Mouse (Mus musculus): ENCODE results near the gene Jak3.

Jak3 gene

GRCm38 (mm10) chr8:71719928-71720457, 43.9 kb downstream of the Jak3 start:
- in situ Hi-C loops (cut with MboI, MseI), result no loop called here

DNA sequence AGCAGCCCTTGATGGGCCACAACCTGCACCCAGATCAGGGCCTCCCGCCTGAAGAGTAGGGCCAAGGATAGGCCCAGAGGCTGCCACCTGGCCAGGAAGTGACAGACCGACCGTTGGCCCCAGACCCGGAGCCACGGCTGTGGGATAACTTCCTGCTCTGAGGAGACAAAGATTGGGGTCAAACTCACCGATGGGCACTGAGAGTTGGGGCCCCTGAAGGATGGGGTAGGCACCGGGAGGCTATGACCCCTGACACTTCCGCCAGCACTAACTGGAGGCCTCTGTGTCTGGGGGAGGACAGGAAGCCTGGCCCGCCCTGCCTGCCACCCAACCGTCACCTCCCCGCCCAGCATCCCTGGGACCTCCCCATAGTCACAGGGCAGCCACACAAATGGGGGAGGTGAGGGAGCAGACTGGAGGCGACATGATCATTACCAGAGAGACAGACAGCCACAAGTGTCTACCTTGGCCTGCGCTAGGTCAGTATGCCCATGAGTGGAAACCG, 47.0 kb downstream of the Jak3 start:
- in situ Hi-C loops (cut with MboI, MseI), result no loop called here

GRCm38 (mm10) chr8:71724389-71724788, 48.3 kb downstream of the Jak3 start:
- in situ Hi-C loops (cut with MboI, MseI), result no loop called here

GRCm38 (mm10) chr8:71725122-71725924, 49.2 kb downstream of the Jak3 start, which contains the start of gene Fcho1:
Fcho1 (minus strand) TSS chr8:71725716.
- in situ Hi-C loops (cut with MboI, MseI), result no loop called here

- in situ Hi-C loops (cut with MboI, MseI), result no loop called here
These were observed 52.2 kb downstream of the Jak3 start for GRCm38 (mm10) chr8:71728240-71728785.

- in situ Hi-C loops (cut with MboI, MseI), result no loop called here
These were observed 52.9 kb downstream of the Jak3 start for GRCm38 (mm10) chr8:71728826-71729620.

DNA sequence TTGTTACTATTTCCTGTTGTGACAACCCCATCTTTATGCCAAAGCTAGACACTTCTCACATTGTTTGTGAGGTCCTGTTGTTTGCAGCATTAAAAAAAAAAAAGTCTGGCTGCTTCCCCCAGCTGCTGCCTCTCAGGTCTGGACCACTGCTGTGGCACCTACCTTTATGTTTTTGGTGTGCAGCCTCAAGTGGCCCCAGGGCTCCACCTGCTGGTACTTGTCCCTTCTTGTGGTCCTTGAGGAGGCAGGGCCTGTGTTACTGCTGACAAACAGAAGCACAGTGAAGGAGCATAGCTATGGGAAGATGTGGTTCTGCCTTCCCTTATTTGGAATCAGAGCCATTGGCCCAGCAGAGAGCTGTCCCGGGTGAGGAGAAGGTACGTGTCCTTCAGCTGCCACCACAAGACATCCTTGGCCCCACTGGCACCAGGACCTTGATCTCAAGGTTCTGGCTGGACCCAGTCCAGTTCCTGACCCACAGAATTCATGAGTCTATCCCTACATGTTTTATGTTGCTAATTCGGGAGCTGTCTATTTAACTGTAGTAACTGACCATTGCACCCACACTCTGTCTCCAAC, 55.6 kb downstream of the Jak3 start:
- in situ Hi-C loops (cut with MboI, MseI), result no loop called here

DNA sequence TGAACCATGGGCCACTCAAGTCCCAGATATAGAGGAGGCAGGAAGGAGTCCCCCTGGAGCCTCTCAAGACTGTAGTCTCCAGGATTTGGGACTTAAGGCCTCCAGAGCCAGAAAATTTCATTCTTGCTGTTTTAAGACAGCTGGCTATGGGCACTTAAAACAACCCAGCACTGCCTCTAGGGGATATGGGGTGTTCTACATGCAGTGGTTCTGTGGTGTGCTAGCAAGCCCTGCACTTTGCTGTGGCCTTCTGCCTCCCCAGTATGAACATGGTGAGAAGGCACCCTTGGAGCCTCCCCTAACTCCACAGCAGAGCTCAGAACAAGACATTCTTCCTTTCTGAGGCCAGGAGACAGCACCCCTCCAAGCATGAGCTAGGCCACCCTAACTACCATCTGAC, 62.2 kb downstream of the Jak3 start:
- in situ Hi-C loops (cut with MboI, MseI), result loop anchor here (5.0 kb wide), 1 partner anchor 456 kb away; no protein-coding TSS in a partner anchor

All from T-helper 1 cell (primary cell).